Mouse (Mus musculus): ENCODE data around the gene Retreg1.

- TF ChIP-seq CTCF (IDR thresholded peaks at IDR 0.05; ENCODE audit: low read depth) (no peak), EP300 (IDR thresholded peaks at IDR 0.05; ENCODE audit: low read depth) (peak; percentile 26)
Measured at GRCm38 (mm10) chr15:25909783-25910494, 67.0 kb downstream of the Retreg1 start.

All from liver, embryonic 14.5 days (tissue).